Mouse (Mus musculus): ENCODE results near the gene Cys1.

Gene Cys1

GRCm38 (mm10) chr12:24697484-24698204 is 16.0 kb upstream of the Cys1 start:
- DNase-seq (ENCODE audit: low spot score in 2 of 2) = no peak

GRCm38 (mm10) chr12:24696500-24697483 is 15.2 kb upstream of the Cys1 start:
- DNase-seq (ENCODE audit: low spot score in 2 of 2) = peak; percentile 73 to 77

- DNase-seq (ENCODE audit: low spot score in 2 of 2) = no peak
Observed at GRCm38 (mm10) chr12:24690351-24690750, 8.7 kb upstream of the Cys1 start.

GRCm38 (mm10) chr12:24686696-24687346 is 5.2 kb upstream of the Cys1 start:
- no peak for DNase-seq (ENCODE audit: low spot score in 2 of 2)

GRCm38 (mm10) chr12:24686038-24686695 is 4.6 kb upstream of the Cys1 start:
- DNase-seq (ENCODE audit: low spot score in 2 of 2) = no peak

GRCm38 (mm10) chr12:24683461-24683860 is 1.8 kb upstream of the Cys1 start:
- no peak for DNase-seq (ENCODE audit: low spot score in 2 of 2)

- no peak for DNase-seq (ENCODE audit: low spot score in 2 of 2)
Observed at GRCm38 (mm10) chr12:24682563-24682962, 950 bp upstream of the Cys1 start.

- DNase-seq (ENCODE audit: low spot score in 2 of 2) = no peak
Observed at GRCm38 (mm10) chr12:24680492-24681285, 924 bp downstream of the Cys1 start.

- DNase-seq (ENCODE audit: low spot score in 2 of 2) = no peak
Observed at GRCm38 (mm10) chr12:24680096-24680491, 1.5 kb downstream of the Cys1 start.

- no peak for DNase-seq (ENCODE audit: low spot score in 2 of 2)
Observed at GRCm38 (mm10) chr12:24662131-24662530, 19.5 kb downstream of the Cys1 start.

GRCm38 (mm10) chr12:24661100-24661499 is 20.5 kb downstream of the Cys1 start:
- no peak for DNase-seq (ENCODE audit: low spot score in 2 of 2)

GRCm38 (mm10) chr12:24659923-24660322 is 21.7 kb downstream of the Cys1 start:
- DNase-seq (ENCODE audit: low spot score in 2 of 2) = no peak

- no peak for DNase-seq (ENCODE audit: low spot score in 2 of 2)
Observed at GRCm38 (mm10) chr12:24658998-24659397, 22.6 kb downstream of the Cys1 start.

- DNase-seq (ENCODE audit: low spot score in 2 of 2) = no peak
Observed at GRCm38 (mm10) chr12:24656436-24656835, 25.2 kb downstream of the Cys1 start.

GRCm38 (mm10) chr12:24654065-24654862 is 27.3 kb downstream of the Cys1 start:
- DNase-seq (ENCODE audit: low spot score in 2 of 2) = no peak

GRCm38 (mm10) chr12:24651642-24652342 is 29.8 kb downstream of the Cys1 start:
- peak; percentile 93 to 95 for DNase-seq (ENCODE audit: low spot score in 2 of 2)

GRCm38 (mm10) chr12:24651063-24651557 is 30.5 kb downstream of the Cys1 start, which contains the start of gene Klf11:
Gene Klf11 (plus strand): TSS chr12:24651274.
- peak; percentile 94 to 96 for DNase-seq (ENCODE audit: low spot score in 2 of 2)

GRCm38 (mm10) chr12:24650415-24651062 is 31.1 kb downstream of the Cys1 start:
- no peak for DNase-seq (ENCODE audit: low spot score in 2 of 2)

- no peak for DNase-seq (ENCODE audit: low spot score in 2 of 2)
Observed at GRCm38 (mm10) chr12:24648094-24648493, 33.5 kb downstream of the Cys1 start.

Measured in natural killer cell, adult 2 months (primary cell).